ENCODE assay signal across 9 mouse cellular contexts in the genomic region with DNA sequence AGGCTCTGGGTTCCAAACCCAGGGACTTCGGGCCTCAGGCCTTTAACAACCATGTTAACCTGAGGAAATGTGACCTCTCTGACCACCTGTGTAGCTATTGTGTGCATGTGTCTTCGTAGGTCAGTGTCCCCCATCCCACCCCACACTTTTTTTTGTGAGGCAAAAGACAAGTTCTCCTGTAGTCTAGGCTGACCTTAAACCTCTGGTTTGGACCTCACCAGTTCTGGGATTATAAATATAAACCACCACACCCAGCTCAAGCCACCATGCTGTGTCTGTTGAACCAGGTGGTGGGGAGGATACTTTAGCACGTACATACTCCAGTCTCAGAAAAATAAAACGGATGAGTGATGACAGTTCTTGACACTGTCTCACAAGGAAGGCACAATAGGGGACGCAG. TPM values are rescaled to one million over a fixed set of nuclear protein-coding genes. Genes with fewer than 3 reads are reported as not detected.
DNase-seq lines count a peak whose midpoint lies in the region; ATAC-seq and TF ChIP-seq lines count a peak whose summit lies in the region.
"Had no signal": no experiment of that assay in that cellular context is flagged by ENCODE, and none has a peak within 500 bp of the region (broad histone marks: within the 10 kb centered on the region; RNA-seq: fewer than 3 reads in every experiment).

No protein-coding gene starts in this region.

- H3K27me3 ChIP-seq in forebrain, embryonic 11.5 days (ENCODE audit: control insufficient read depth, insufficient read depth, low read length), result no peaks in the 10 kb centered on the region
- no peaks in the 10 kb centered on the region for H3K27me3 ChIP-seq in limb, embryonic 11.5 days (ENCODE audit: control insufficient read depth, insufficient read depth, low read length)
- H3K27me3 ChIP-seq in neural tube, embryonic 14.5 days (ENCODE audit: control insufficient read depth, insufficient read depth, low read length), result no peaks in the 10 kb centered on the region

- H3K4me3 ChIP-seq in left cerebral cortex, adult 2 months, result peak overlapping the region; percentile 62
- peak overlapping the region; percentile 60 for H3K4me3 ChIP-seq in forebrain, embryonic 11.5 days (ENCODE audit: low read depth, low read length)
- H3K4me3 ChIP-seq in limb, embryonic 11.5 days (ENCODE audit: low read depth, low read length), result 0 out of 2 replicates have a peak overlapping the region, but pooled peaks have one; percentile 63
- peak overlapping the region; percentile 43 for H3K4me3 ChIP-seq in neural tube, embryonic 14.5 days (ENCODE audit: low read depth, low read length)

- peak overlapping the region; percentile 85 for H3K9ac ChIP-seq in forebrain, embryonic 11.5 days (ENCODE audit: low read length)
- no peak overlapping the region for H3K9ac ChIP-seq in limb, embryonic 11.5 days (ENCODE audit: low read length)
- peak overlapping the region; percentile 72 for H3K9ac ChIP-seq in neural tube, embryonic 14.5 days (replicated peaks; ENCODE audit: low read depth, low read length)

- intact Hi-C loops in left cerebral cortex, adult 2 months (cut with DNase I), result loop anchor here (1.0 to 5.0 kb wide), 2 partner anchors 8 to 703 kb away; partner anchors contain the start of gene Gpr137
- intact Hi-C loops in left cerebral cortex, postnatal 25 days (cut with DNase I), result no loop called here

- no peak for DNase-seq in left cerebral cortex, adult 2 months (ENCODE audit: extremely low spot score in 1 of 2, low spot score in 2 of 2)
- DNase-seq in left cerebral cortex, postnatal 25 days (ENCODE audit: low spot score in 2 of 2), result no peak
- DNase-seq in forebrain, embryonic 11.5 days (ENCODE audit: low spot score), result no peak
- DNase-seq in limb, embryonic 11.5 days (ENCODE audit: low spot score), result no peak
- DNase-seq in retina, postnatal 1 day, result no peak
- DNase-seq in kidney, adult 18-20 months, result no peak

- no peak for ATAC-seq in forebrain, embryonic 11.5 days (replicated peaks; ENCODE audit: low FRiP score)
- no peak for ATAC-seq in limb, embryonic 11.5 days (ENCODE audit: insufficient number of reproducible peaks, low FRiP score, low TSS enrichment, low read depth)
- ATAC-seq in neural tube, embryonic 14.5 days (ENCODE audit: low read depth), result no peak
- ATAC-seq in megakaryocyte-erythroid progenitor cell, adult 5-6 weeks (replicated peaks; ENCODE audit: low FRiP score, low TSS enrichment, poor library complexity, severe bottlenecking), result no peak

- no peaks in the 10 kb centered on the region; the same call in 1 of the 2 replicates for H3K36me3 ChIP-seq in forebrain, embryonic 11.5 days (ENCODE audit: control insufficient read depth, insufficient read depth, low read length)
- H3K36me3 ChIP-seq in limb, embryonic 11.5 days (ENCODE audit: control insufficient read depth, insufficient read depth, low read length), result peaks cover 3% of the 10 kb centered on the region; the same call in 1 of the 2 replicates
- no peaks in the 10 kb centered on the region for H3K36me3 ChIP-seq in neural tube, embryonic 14.5 days (ENCODE audit: control insufficient read depth, insufficient read depth, low read length)

- peak overlapping the region; percentile 96 for H3K4me2 ChIP-seq in forebrain, embryonic 11.5 days (ENCODE audit: low read depth, low read length, severe bottlenecking)
- peak overlapping the region; percentile 79 for H3K4me2 ChIP-seq in limb, embryonic 11.5 days (ENCODE audit: low read depth, severe bottlenecking)
- H3K4me2 ChIP-seq in neural tube, embryonic 14.5 days (ENCODE audit: low read depth, low read length), result peak overlapping the region; percentile 97

- H3K4me1 ChIP-seq in forebrain, embryonic 11.5 days (replicated peaks; ENCODE audit: control insufficient read depth, insufficient read depth, low read length), result peaks cover 8% of the 10 kb centered on the region; the same call in 1 of the 2 replicates
- H3K4me1 ChIP-seq in limb, embryonic 11.5 days (ENCODE audit: control insufficient read depth, insufficient read depth, low read length), result peaks cover 9% of the 10 kb centered on the region; the same call in 1 of the 2 replicates
- H3K4me1 ChIP-seq in neural tube, embryonic 14.5 days (ENCODE audit: control insufficient read depth, insufficient read depth, low read length), result peaks cover 10% of the 10 kb centered on the region; the same call in 1 of the 2 replicates

- H3K27ac ChIP-seq in left cerebral cortex, adult 2 months, result no peak overlapping the region; the same call in 1 of the 2 replicates
- H3K27ac ChIP-seq in forebrain, embryonic 11.5 days (ENCODE audit: low read depth, low read length), result peak overlapping the region; percentile 97
- no peak overlapping the region for H3K27ac ChIP-seq in limb, embryonic 11.5 days (replicated peaks; ENCODE audit: low read depth, low read length)
- peak overlapping the region; percentile 88; the same call in 1 of the 2 replicates for H3K27ac ChIP-seq in neural tube, embryonic 14.5 days (ENCODE audit: low read depth, low read length)

- WGBS in forebrain, embryonic 11.5 days, result 65% methylated on average over 5 of the region's 5 CpGs
- 74% methylated on average over 5 of the region's 5 CpGs for WGBS in limb, embryonic 11.5 days
- WGBS in neural tube, embryonic 14.5 days, result 42% methylated on average over 5 of the region's 5 CpGs

- H3K9me3 ChIP-seq in forebrain, embryonic 11.5 days (ENCODE audit: control insufficient read depth, low read length), result no peaks in the 10 kb centered on the region
- H3K9me3 ChIP-seq in limb, embryonic 11.5 days (ENCODE audit: control insufficient read depth, low read length), result no peaks in the 10 kb centered on the region
- no peaks in the 10 kb centered on the region for H3K9me3 ChIP-seq in neural tube, embryonic 14.5 days (ENCODE audit: control insufficient read depth, low read length)

- no peak for TF ChIP-seq CTCF in left cerebral cortex, adult 2 months (IDR thresholded peaks at IDR 0.05)

RNA-seq across cellular contexts. Expression of gene Gpr137, which starts 7.7 kb away (rescaled TPM):
- total RNA-seq in left cerebral cortex, adult 2 months (2021), result 100 to 1,000 TPM in 1 of 2 experiments, 10 to 100 TPM in 1; 97.3 to 104 TPM
- 100 to 1,000 TPM in 1 of 2 experiments, 10 to 100 TPM in 1; 99.9 to 100 TPM for total RNA-seq in left cerebral cortex, postnatal 25 days (2021)
- 32.7 and 34.3 TPM in 2 replicates for polyA plus RNA-seq in forebrain, embryonic 11.5 days (2014; fragmentation: Nextera tagmentation; extraction: Ambion mirVana)
- 19.1 and 22.6 TPM in 2 replicates for polyA plus RNA-seq in limb, embryonic 11.5 days (2014; fragmentation: Nextera tagmentation; extraction: Ambion mirVana)
- 57.3 and 59.6 TPM in 2 replicates for polyA plus RNA-seq in neural tube, embryonic 14.5 days (2014; fragmentation: Nextera tagmentation; extraction: Ambion mirVana)
- 8.0 and 16.1 TPM in 2 replicates for total RNA-seq in megakaryocyte-erythroid progenitor cell, adult 5-6 weeks (2014; fragmentation: Nextera tagmentation)
- 7.0 and 15.7 TPM in 2 replicates for total RNA-seq in megakaryocyte-erythroid progenitor cell, adult 5-6 weeks (2017)

RNA-seq across cellular contexts. Expression of gene Bad, which starts 8.3 kb away (rescaled TPM):
- 10 to 100 TPM; 34.8 to 36.2 TPM for total RNA-seq in left cerebral cortex, adult 2 months (2021)
- 10 to 100 TPM; 37.7 to 38.3 TPM for total RNA-seq in left cerebral cortex, postnatal 25 days (2021)
- polyA plus RNA-seq in forebrain, embryonic 11.5 days (2014; fragmentation: Nextera tagmentation; extraction: Ambion mirVana), result 56.6 and 57.0 TPM in 2 replicates
- polyA plus RNA-seq in limb, embryonic 11.5 days (2014; fragmentation: Nextera tagmentation; extraction: Ambion mirVana), result 50.2 and 51.7 TPM in 2 replicates
- polyA plus RNA-seq in neural tube, embryonic 14.5 days (2014; fragmentation: Nextera tagmentation; extraction: Ambion mirVana), result 87.4 and 87.8 TPM in 2 replicates
- 17.5 and 20.6 TPM in 2 replicates for total RNA-seq in megakaryocyte-erythroid progenitor cell, adult 5-6 weeks (2014; fragmentation: Nextera tagmentation)
- total RNA-seq in megakaryocyte-erythroid progenitor cell, adult 5-6 weeks (2017), result 29.0 and 39.2 TPM in 2 replicates

RNA-seq across cellular contexts. Expression of gene Kcnk4, which starts 15.6 kb away (rescaled TPM):
- total RNA-seq in left cerebral cortex, adult 2 months (2021), result 10 to 100 TPM; 39.1 to 39.2 TPM
- 10 to 100 TPM; 33.2 to 40.7 TPM for total RNA-seq in left cerebral cortex, postnatal 25 days (2021)
- polyA plus RNA-seq in forebrain, embryonic 11.5 days (2014; fragmentation: Nextera tagmentation; extraction: Ambion mirVana), result not detected in 2 replicates
- 0.24 and 0.31 TPM in 2 replicates for polyA plus RNA-seq in limb, embryonic 11.5 days (2014; fragmentation: Nextera tagmentation; extraction: Ambion mirVana)
- 9.4 and 9.9 TPM in 2 replicates for polyA plus RNA-seq in neural tube, embryonic 14.5 days (2014; fragmentation: Nextera tagmentation; extraction: Ambion mirVana)
- not detected in 2 replicates for total RNA-seq in megakaryocyte-erythroid progenitor cell, adult 5-6 weeks (2014; fragmentation: Nextera tagmentation)
- not detected in 2 replicates for total RNA-seq in megakaryocyte-erythroid progenitor cell, adult 5-6 weeks (2017)
- polyA plus RNA-seq: large intestine, adult 2 months had no signal

RNA-seq across cellular contexts. Expression of gene Catsperz, which starts 24.8 kb away (rescaled TPM):
- 10 to 100 TPM; 23.1 TPM for total RNA-seq in left cerebral cortex, adult 2 months (2021)
- total RNA-seq in left cerebral cortex, postnatal 25 days (2021), result 10 to 100 TPM; 27.9 to 31.2 TPM
- not detected in 2 replicates for polyA plus RNA-seq in forebrain, embryonic 11.5 days (2014; fragmentation: Nextera tagmentation; extraction: Ambion mirVana)
- polyA plus RNA-seq in limb, embryonic 11.5 days (2014; fragmentation: Nextera tagmentation; extraction: Ambion mirVana), result 0.71 and 1.3 TPM in 2 replicates
- 0.94 and 5.6 TPM in 2 replicates for polyA plus RNA-seq in neural tube, embryonic 14.5 days (2014; fragmentation: Nextera tagmentation; extraction: Ambion mirVana)
- not detected in 2 replicates for total RNA-seq in megakaryocyte-erythroid progenitor cell, adult 5-6 weeks (2014; fragmentation: Nextera tagmentation)
- total RNA-seq in megakaryocyte-erythroid progenitor cell, adult 5-6 weeks (2017), result not detected in 2 replicates

RNA-seq across cellular contexts. Expression of gene Ppp1r14b, which starts 24.8 kb away (rescaled TPM):
- total RNA-seq in left cerebral cortex, adult 2 months (2021), result 10 to 100 TPM; 62.4 to 65.6 TPM
- total RNA-seq in left cerebral cortex, postnatal 25 days (2021), result 10 to 100 TPM; 49.8 to 57.2 TPM
- 305 and 329 TPM in 2 replicates for polyA plus RNA-seq in forebrain, embryonic 11.5 days (2014; fragmentation: Nextera tagmentation; extraction: Ambion mirVana)
- polyA plus RNA-seq in limb, embryonic 11.5 days (2014; fragmentation: Nextera tagmentation; extraction: Ambion mirVana), result 282 and 293 TPM in 2 replicates
- polyA plus RNA-seq in neural tube, embryonic 14.5 days (2014; fragmentation: Nextera tagmentation; extraction: Ambion mirVana), result 140 and 162 TPM in 2 replicates
- 316 and 412 TPM in 2 replicates for total RNA-seq in megakaryocyte-erythroid progenitor cell, adult 5-6 weeks (2014; fragmentation: Nextera tagmentation)
- 174 and 192 TPM in 2 replicates for total RNA-seq in megakaryocyte-erythroid progenitor cell, adult 5-6 weeks (2017)

Comparison
In these comparisons a context has a peak if more than half of its experiments do, and no peak if none do; other contexts are left out.
1. H3K27ac ChIP-seq: peak in forebrain, embryonic 11.5 days (single experiment) and neural tube, embryonic 14.5 days (single experiment); none in left cerebral cortex, adult 2 months (single experiment) and limb, embryonic 11.5 days (single experiment).
2. RNA of gene Gpr137, which starts 7.7 kb away (total RNA-seq): 97.3 to 104 TPM in left cerebral cortex, adult 2 months and 99.9 to 100 TPM in left cerebral cortex, postnatal 25 days; 7.0 to 16.1 TPM in megakaryocyte-erythroid progenitor cell, adult 5-6 weeks; every median in the first group is over 4 times any median in the second.
3. RNA of gene Kcnk4, which starts 15.6 kb away (total RNA-seq): 33.2 to 40.7 TPM in left cerebral cortex, postnatal 25 days and 39.1 to 39.2 TPM in left cerebral cortex, adult 2 months; not detected in megakaryocyte-erythroid progenitor cell, adult 5-6 weeks; every median in the first group is over 10 times any median in the second.
4. Peak in every context shown above with its lines, with median percentiles within 50 percentile points of each other: H3K4me3 ChIP-seq and H3K4me2 ChIP-seq.